Mouse (Mus musculus) spleen, adult 2 months (tissue): ENCODE data around the gene Myl12a. TPM values are rescaled to one million over a fixed set of nuclear protein-coding genes. Genes with fewer than 3 reads are reported as not detected.

ENCODE experiments used
- DNase-seq, 2 experiments: peaks; one replicate each; pipeline versions ENCODE4 v3.0.0 to v3.0.0-alpha.2; 2012 to 2021; ENCODE audit warnings: low spot score in 2 of 2, low read depth in 1 of 2
- H3K27ac ChIP-seq: fragments of 200-500 bp; 2 replicates; pipeline ENCODE4 v1.5.1; 2012; ENCODE audit warnings: low read length, inconsistent platforms; ENCODE audit not compliant: insufficient read depth
- H3K27me3 ChIP-seq: fragments of 200-500 bp; 2 replicates; pipeline ENCODE4 v1.6.1; 2012; ENCODE audit warnings: mild to moderate bottlenecking, moderate library complexity, low read length, inconsistent platforms; ENCODE audit not compliant: control insufficient read depth, insufficient read depth
- H3K36me3 ChIP-seq: fragments of 200-500 bp; 2 replicates; pipeline ENCODE4 v1.6.1; 2012; ENCODE audit warnings: mild to moderate bottlenecking, low read length, inconsistent platforms; ENCODE audit not compliant: control insufficient read depth, insufficient read depth
- H3K4me1 ChIP-seq: fragments of 200-500 bp; 2 replicates; pipeline ENCODE4 v1.6.1; 2011; ENCODE audit warnings: inconsistent platforms; ENCODE audit not compliant: control insufficient read depth, insufficient read depth, insufficient read length
- H3K4me3 ChIP-seq: fragments of 200-500 bp; 2 replicates; pipeline ENCODE4 v1.5.1; 2011; ENCODE audit warnings: mild to moderate bottlenecking, inconsistent platforms; ENCODE audit not compliant: insufficient read depth, insufficient read length; ENCODE audit errors: extremely low read depth
- CTCF ChIP-seq: fragments of 200-500 bp; IDR thresholded peaks from 2 replicates; pipeline ENCODE4 v1.5.1; 2011; ENCODE audit warnings: mild to moderate bottlenecking, inconsistent platforms; ENCODE audit not compliant: insufficient read depth, insufficient read length, insufficient replicate concordance; ENCODE audit errors: extremely low read depth
- POLR2A ChIP-seq: fragments of 200-500 bp; IDR thresholded peaks from 2 replicates; pipeline ENCODE4 v1.6.1; 2011; ENCODE audit warnings: low read depth, low read length, inconsistent platforms
- WGBS: fragments of 180-500 bp; shearing (Covaris S2); methylation state at CpG from one replicate; pipeline ENCODE4 v1.1.7; 2018; 5-methylcytosine and 5-hydroxymethylcytosine counted together
- polyA plus RNA-seq: library from polyadenylated mRNA; depleted of rRNA; stranded (reverse); fragments of >200 nt; gene quantifications from 2 replicates; pipeline ENCODE4 v1.2.3, GENCODE M21; 2012

The Myl12a gene
- polyA plus RNA-seq, 1 experiment: 53.0 TPM

- Histone ChIP-seq H3K4me1 (no peaks in the 10 kb centered on the region; the same call in 1 of the 2 replicates), H3K27me3 (no peaks in the 10 kb centered on the region), H3K4me3 (no peak overlapping the region), H3K27ac (no peak overlapping the region), H3K36me3 (no peaks in the 10 kb centered on the region)
- TF ChIP-seq CTCF: no peak
- no peak for TF ChIP-seq POLR2A
- DNase-seq: no peak
- WGBS: 67% methylated on average over 6 of the region's 6 CpGs
These were observed 16.6 kb upstream of the Myl12a start for GRCm38 (mm10) chr17:71019309-71019655.

GRCm38 (mm10) chr17:71018616-71019308 lies 16.1 kb upstream of the Myl12a start:
- WGBS: 91% methylated on average over 15 of the region's 15 CpGs
- H3K27me3 ChIP-seq: no peaks in the 10 kb centered on the region
- no peaks in the 10 kb centered on the region for H3K36me3 ChIP-seq
- DNase-seq: no peak
- H3K4me1 ChIP-seq: no peaks in the 10 kb centered on the region; the same call in 1 of the 2 replicates
- TF ChIP-seq CTCF: no peak
- TF ChIP-seq POLR2A: no peak
- H3K4me3 ChIP-seq: no peak overlapping the region
- no peak overlapping the region for H3K27ac ChIP-seq

- Histone ChIP-seq H3K4me3 (no peak overlapping the region), H3K36me3 (no peaks in the 10 kb centered on the region), H3K27ac (no peak overlapping the region), H3K27me3 (no peaks in the 10 kb centered on the region), H3K4me1 (no peaks in the 10 kb centered on the region; the same call in 1 of the 2 replicates)
- TF ChIP-seq CTCF (no peak), POLR2A (no peak)
- WGBS: 95% methylated on average over 3 of the region's 3 CpGs
- no peak for DNase-seq
These were observed 15.5 kb upstream of the Myl12a start for GRCm38 (mm10) chr17:71018151-71018550.

GRCm38 (mm10) chr17:71017457-71017998 lies 14.8 kb upstream of the Myl12a start:
- Histone ChIP-seq H3K4me1 (no peaks in the 10 kb centered on the region; the same call in 1 of the 2 replicates), H3K27ac (no peak overlapping the region)
- WGBS: 94% methylated on average over 4 of the region's 4 CpGs

GRCm38 (mm10) chr17:71014911-71015310 lies 12.2 kb upstream of the Myl12a start:
- H3K27ac ChIP-seq: no peak overlapping the region
- TF ChIP-seq POLR2A: no peak
- H3K4me1 ChIP-seq: no peaks in the 10 kb centered on the region; the same call in 1 of the 2 replicates
- no peak overlapping the region for H3K4me3 ChIP-seq
- no peaks in the 10 kb centered on the region for H3K27me3 ChIP-seq
- WGBS: 42% methylated on average over 5 of the region's 5 CpGs
- no peak for DNase-seq
- no peaks in the 10 kb centered on the region for H3K36me3 ChIP-seq

More at GRCm38 (mm10) chr17:71017457-71017998, 14.8 kb upstream of the Myl12a start:
- no peak overlapping the region for H3K4me3 ChIP-seq
- H3K27me3 ChIP-seq: no peaks in the 10 kb centered on the region
- TF ChIP-seq POLR2A: no peak
- TF ChIP-seq CTCF: no peak
- no peaks in the 10 kb centered on the region for H3K36me3 ChIP-seq
- no peak for DNase-seq

GRCm38 (mm10) chr17:71013105-71013504 lies 10.4 kb upstream of the Myl12a start:
- 92% methylated on average over 6 of the region's 6 CpGs for WGBS
- TF ChIP-seq POLR2A (no peak), CTCF (no peak)
- Histone ChIP-seq H3K27ac (no peak overlapping the region), H3K27me3 (no peaks in the 10 kb centered on the region), H3K4me1 (no peaks in the 10 kb centered on the region; the same call in 1 of the 2 replicates), H3K4me3 (no peak overlapping the region), H3K36me3 (no peaks in the 10 kb centered on the region)
- DNase-seq: no peak

GRCm38 (mm10) chr17:71011931-71012662 lies 9.4 kb upstream of the Myl12a start:
- TF ChIP-seq POLR2A (no peak), CTCF (no peak)
- H3K4me1 ChIP-seq: no peaks in the 10 kb centered on the region; the same call in 1 of the 2 replicates
- WGBS: 84% methylated on average over 9 of the region's 9 CpGs
- H3K27me3 ChIP-seq: no peaks in the 10 kb centered on the region
- no peak overlapping the region for H3K27ac ChIP-seq
- no peak overlapping the region for H3K4me3 ChIP-seq
- no peaks in the 10 kb centered on the region for H3K36me3 ChIP-seq
- no peak for DNase-seq
